Mouse (Mus musculus) heart, embryonic 12.5 days (tissue): Measurements from ENCODE around the gene Purb. TPM values are rescaled to one million over a fixed set of nuclear protein-coding genes. Genes with fewer than 3 reads are reported as not detected.

ENCODE experiments used
- microRNA-seq: library from miRNA; unstranded; fragments of <30 nt; microRNA quantifications from one replicate; pipeline ENCODE4, GENCODE M21; 2017
- polyA plus RNA-seq: library from polyadenylated mRNA; unstranded; fragments of >200 nt; fragmentation: Nextera tagmentation; extraction: Ambion mirVana; gene quantifications from 2 replicates; pipeline ENCODE4 v1.2.1, GENCODE M21; 2016

Purb gene
- polyA plus RNA-seq, 1 experiment from 2014 or later = 29.8 TPM

Small RNAs within 50 kb of the gene (microRNA-seq; reads per million reads assigned to microRNA genes)
- not detected for gene Gm22123

Other genes with a start within 250 kb of the Purb start
- gene Npc1l1, start 245.8 kb downstream of the Purb start, polyA plus RNA-seq = 0.05 TPM in 1 of 2 replicates, not detected in the other
- 64.2 and 67.1 TPM in 2 replicates for gene Ddx56, start 208.1 kb downstream of the Purb start, polyA plus RNA-seq
- gene Tmed4, start 201.0 kb downstream of the Purb start, polyA plus RNA-seq = 85.4 and 87.9 TPM in 2 replicates
- gene Ogdh, start 184.3 kb downstream of the Purb start, polyA plus RNA-seq = 284 and 289 TPM in 2 replicates
- gene Zmiz2, start 86.8 kb downstream of the Purb start, polyA plus RNA-seq = 7.0 and 7.5 TPM in 2 replicates
- gene Ppia, start 60.5 kb downstream of the Purb start, polyA plus RNA-seq = 4,539 and 4,606 TPM in 2 replicates
- 306 TPM in 2 replicates for gene H2afv, start 31.5 kb downstream of the Purb start, polyA plus RNA-seq
- 0.23 and 0.60 TPM in 2 replicates for gene Myo1g, start 45.0 kb upstream of the Purb start, polyA plus RNA-seq
- gene Ccm2, start 71.0 kb upstream of the Purb start, polyA plus RNA-seq = 61.2 and 64.1 TPM in 2 replicates
- 0.60 and 2.0 TPM in 2 replicates for gene Nacad, start 130.1 kb upstream of the Purb start, polyA plus RNA-seq
- gene Tbrg4, start 150.2 kb upstream of the Purb start, polyA plus RNA-seq = 49.9 and 52.5 TPM in 2 replicates
- gene Wap, start 162.7 kb upstream of the Purb start, polyA plus RNA-seq = not detected in 2 replicates
- gene Ramp3, start 182.6 kb upstream of the Purb start, polyA plus RNA-seq = 1.7 and 2.4 TPM in 2 replicates